Mouse (Mus musculus): ENCODE data around the gene Pdcd7. TPM values are rescaled to one million over a fixed set of nuclear protein-coding genes. Genes with fewer than 3 reads are reported as not detected.

Pdcd7 gene
- total and polyA plus RNA-seq, 3 experiments = 22.8 to 34.5 TPM; not detected in 1

- Histone ChIP-seq H3K36me3 (ENCODE audit: control insufficient read depth in 1 of 2, insufficient read depth in 2 of 2, low read length in 2 of 2) (peaks cover 0 to 2% of the 10 kb centered on the region in 2 experiments; a peak in 1 of 4 replicates), H3K9me3 (replicated peaks; ENCODE audit: insufficient read depth, low read length) (no peaks in the 10 kb centered on the region), H3K79me2 (ENCODE audit: control insufficient read depth, insufficient read depth, low read length, poor library complexity) (no peaks in the 10 kb centered on the region), H3K9ac (ENCODE audit: control insufficient read depth, low read depth, low read length, poor library complexity, severe bottlenecking) (no peak overlapping the region), H3K27ac (ENCODE audit: control insufficient read depth, low read depth, low read length) (no peak overlapping the region), H3K4me3 (ENCODE audit: control insufficient read depth in 1 of 2, insufficient read depth in 1 of 2, low read depth in 2 of 2, low read length in 2 of 2) (no peak overlapping the region), H3K4me1 (ENCODE audit: control insufficient read depth in 1 of 2, insufficient read depth in 2 of 2, low read length in 2 of 2) (peaks cover 0 to 3% of the 10 kb centered on the region in 2 experiments; a peak in 1 of 4 replicates), H3K27me3 (ENCODE audit: control insufficient read depth in 1 of 2, insufficient read depth in 2 of 2, low read length in 2 of 2) (peaks cover 2 to 4% of the 10 kb centered on the region in 2 experiments)
- no peak for DNase-seq (ENCODE audit: low read depth, low spot score)
- no peak for TF ChIP-seq MEF2A (IDR thresholded peaks at IDR 0.05; ENCODE audit: extremely low read depth, insufficient replicate concordance, low read depth, low read length, poor library complexity, severe bottlenecking)
- TF ChIP-seq MAZ (IDR thresholded peaks at IDR 0.05; ENCODE audit: low read depth, low read length) = no peak
- TF ChIP-seq KAT2A (conservative IDR thresholded peaks at IDR 0.05; ENCODE audit: low read depth, low read length) = no peak
- TF ChIP-seq NRF1 (IDR thresholded peaks at IDR 0.05; ENCODE audit: insufficient read depth, low read depth, low read length, poor library complexity, severe bottlenecking) = no peak
- TF ChIP-seq GATA1 (IDR thresholded peaks at IDR 0.05; ENCODE audit: low read depth, low read length) = no peak
- TF ChIP-seq TAL1 (IDR thresholded peaks at IDR 0.05; ENCODE audit: low read length) = no peak
- TF ChIP-seq SIN3A (IDR thresholded peaks at IDR 0.05; ENCODE audit: low read length) = no peak
- TF ChIP-seq ZKSCAN1 (IDR thresholded peaks at IDR 0.05; ENCODE audit: low read depth, low read length) = no peak
- TF ChIP-seq TCF12 (IDR thresholded peaks at IDR 0.05; ENCODE audit: low read depth, low read length) = no peak
- no peak for TF ChIP-seq MAFK (IDR thresholded peaks at IDR 0.05; ENCODE audit: borderline replicate concordance, low read depth, low read length)
- no peak for TF ChIP-seq ZMIZ1 (IDR thresholded peaks at IDR 0.05; ENCODE audit: low read depth, low read length)
- TF ChIP-seq USF2 (IDR thresholded peaks at IDR 0.05; ENCODE audit: borderline replicate concordance in 1 of 2, insufficient read depth in 1 of 2, low read depth in 1 of 2, low read length in 2 of 2) = no peak
- no peak for TF ChIP-seq E2F4 (IDR thresholded peaks at IDR 0.05; ENCODE audit: borderline replicate concordance, low read depth, low read length)
Measured at GRCm38 (mm10) chr9:65408871-65409295, 63.0 kb downstream of the Pdcd7 start.

Other genes starting within 250 kb of the Pdcd7 start
- under 0.01 and 0.03 TPM in 2 replicates for gene Igdcc4, start 244.6 kb upstream of the Pdcd7 start, total RNA-seq (2012; rRNA removed)
- gene Igdcc4, start 244.6 kb upstream of the Pdcd7 start, polyA plus RNA-seq (2012; ENCODE audit: insufficient read depth in 1 of 2, insufficient read length in 2 of 2, low read depth in 1 of 2, low replicate concordance in 2 of 2, missing spikeins in 1 of 2) = under 1 TPM in 1 of 2 experiments, not detected in 1; 0.14 TPM
- not detected in 2 replicates for gene Igdcc3, start 204.9 kb upstream of the Pdcd7 start, total RNA-seq (2012; rRNA removed)
- gene Igdcc3, start 204.9 kb upstream of the Pdcd7 start, polyA plus RNA-seq (2012; ENCODE audit: insufficient read depth in 1 of 2, insufficient read length in 2 of 2, low read depth in 1 of 2, low replicate concordance in 2 of 2, missing spikeins in 1 of 2) = not detected
- gene Parp16, start 150.8 kb upstream of the Pdcd7 start, total RNA-seq (2012; rRNA removed) = 1.3 and 1.4 TPM in 2 replicates
- gene Parp16, start 150.8 kb upstream of the Pdcd7 start, polyA plus RNA-seq (2012; ENCODE audit: insufficient read depth in 1 of 2, insufficient read length in 2 of 2, low read depth in 1 of 2, low replicate concordance in 2 of 2, missing spikeins in 1 of 2) = 1 to 10 TPM in 1 of 2 experiments, not detected in 1; 5.1 TPM
- gene Cilp, start 80.9 kb upstream of the Pdcd7 start, total RNA-seq (2012; rRNA removed) = not detected in 2 replicates
- under 1 TPM in 1 of 2 experiments, not detected in 1; 0.01 TPM for gene Cilp, start 80.9 kb upstream of the Pdcd7 start, polyA plus RNA-seq (2012; ENCODE audit: insufficient read depth in 1 of 2, insufficient read length in 2 of 2, low read depth in 1 of 2, low replicate concordance in 2 of 2, missing spikeins in 1 of 2)
- 38.7 and 38.8 TPM in 2 replicates for gene Clpx, start 51.8 kb upstream of the Pdcd7 start, total RNA-seq (2012; rRNA removed)
- 10 to 100 TPM in 1 of 2 experiments, not detected in 1; 32.4 TPM for gene Clpx, start 51.8 kb upstream of the Pdcd7 start, polyA plus RNA-seq (2012; ENCODE audit: insufficient read depth in 1 of 2, insufficient read length in 2 of 2, low read depth in 1 of 2, low replicate concordance in 2 of 2, missing spikeins in 1 of 2)
- not detected in 2 replicates for gene Ubap1l, start 14.9 kb downstream of the Pdcd7 start, total RNA-seq (2012; rRNA removed)
- under 1 TPM in 1 of 2 experiments, not detected in 1; 0.08 TPM for gene Ubap1l, start 14.9 kb downstream of the Pdcd7 start, polyA plus RNA-seq (2012; ENCODE audit: insufficient read depth in 1 of 2, insufficient read length in 2 of 2, low read depth in 1 of 2, low replicate concordance in 2 of 2, missing spikeins in 1 of 2)
- gene Kbtbd13, start 45.5 kb downstream of the Pdcd7 start, total RNA-seq (2012; rRNA removed) = not detected in 2 replicates
- gene Kbtbd13, start 45.5 kb downstream of the Pdcd7 start, polyA plus RNA-seq (2012; ENCODE audit: insufficient read depth in 1 of 2, insufficient read length in 2 of 2, low read depth in 1 of 2, low replicate concordance in 2 of 2, missing spikeins in 1 of 2) = not detected
- 0.10 and 0.12 TPM in 2 replicates for gene Rasl12, start 52.4 kb downstream of the Pdcd7 start, total RNA-seq (2012; rRNA removed)
- under 1 TPM in 1 of 2 experiments, not detected in 1; 0.19 TPM for gene Rasl12, start 52.4 kb downstream of the Pdcd7 start, polyA plus RNA-seq (2012; ENCODE audit: insufficient read depth in 1 of 2, insufficient read length in 2 of 2, low read depth in 1 of 2, low replicate concordance in 2 of 2, missing spikeins in 1 of 2)
- gene Slc51b, start 76.9 kb downstream of the Pdcd7 start, total RNA-seq (2012; rRNA removed) = not detected in 2 replicates
- gene Slc51b, start 76.9 kb downstream of the Pdcd7 start, polyA plus RNA-seq (2012; ENCODE audit: insufficient read depth in 1 of 2, insufficient read length in 2 of 2, low read depth in 1 of 2, low replicate concordance in 2 of 2, missing spikeins in 1 of 2) = not detected
- 10.6 and 10.9 TPM in 2 replicates for gene Mtfmt, start 89.7 kb downstream of the Pdcd7 start, total RNA-seq (2012; rRNA removed)
- gene Mtfmt, start 89.7 kb downstream of the Pdcd7 start, polyA plus RNA-seq (2012; ENCODE audit: insufficient read depth in 1 of 2, insufficient read length in 2 of 2, low read depth in 1 of 2, low replicate concordance in 2 of 2, missing spikeins in 1 of 2) = 10 to 100 TPM in 1 of 2 experiments, not detected in 1; 14.2 TPM
- 21.7 and 22.7 TPM in 2 replicates for gene Spg21, start 114.8 kb downstream of the Pdcd7 start, total RNA-seq (2012; rRNA removed)
- gene Spg21, start 114.8 kb downstream of the Pdcd7 start, polyA plus RNA-seq (2012; ENCODE audit: insufficient read depth in 1 of 2, insufficient read length in 2 of 2, low read depth in 1 of 2, low replicate concordance in 2 of 2, missing spikeins in 1 of 2) = 10 to 100 TPM in 1 of 2 experiments, not detected in 1; 25.9 TPM
- gene Ankdd1a, start 174.1 kb downstream of the Pdcd7 start, total RNA-seq (2012; rRNA removed) = not detected in 2 replicates
- gene Ankdd1a, start 174.1 kb downstream of the Pdcd7 start, polyA plus RNA-seq (2012; ENCODE audit: insufficient read depth in 1 of 2, insufficient read length in 2 of 2, low read depth in 1 of 2, low replicate concordance in 2 of 2, missing spikeins in 1 of 2) = under 1 TPM in 1 of 2 experiments, not detected in 1; 0.06 TPM
- 7.6 and 8.6 TPM in 2 replicates for gene Plekho2, start 233.9 kb downstream of the Pdcd7 start, total RNA-seq (2012; rRNA removed)
- gene Plekho2, start 233.9 kb downstream of the Pdcd7 start, polyA plus RNA-seq (2012; ENCODE audit: insufficient read depth in 1 of 2, insufficient read length in 2 of 2, low read depth in 1 of 2, low replicate concordance in 2 of 2, missing spikeins in 1 of 2) = 10 to 100 TPM in 1 of 2 experiments, not detected in 1; 12.9 TPM
- gene Pif1, start 241.1 kb downstream of the Pdcd7 start, total RNA-seq (2012; rRNA removed) = 15.5 and 22.5 TPM in 2 replicates
- gene Pif1, start 241.1 kb downstream of the Pdcd7 start, polyA plus RNA-seq (2012; ENCODE audit: insufficient read depth in 1 of 2, insufficient read length in 2 of 2, low read depth in 1 of 2, low replicate concordance in 2 of 2, missing spikeins in 1 of 2) = 10 to 100 TPM in 1 of 2 experiments, not detected in 1; 14.9 TPM